Mouse (Mus musculus): ENCODE measurements around the gene Klrg1.

DNA sequence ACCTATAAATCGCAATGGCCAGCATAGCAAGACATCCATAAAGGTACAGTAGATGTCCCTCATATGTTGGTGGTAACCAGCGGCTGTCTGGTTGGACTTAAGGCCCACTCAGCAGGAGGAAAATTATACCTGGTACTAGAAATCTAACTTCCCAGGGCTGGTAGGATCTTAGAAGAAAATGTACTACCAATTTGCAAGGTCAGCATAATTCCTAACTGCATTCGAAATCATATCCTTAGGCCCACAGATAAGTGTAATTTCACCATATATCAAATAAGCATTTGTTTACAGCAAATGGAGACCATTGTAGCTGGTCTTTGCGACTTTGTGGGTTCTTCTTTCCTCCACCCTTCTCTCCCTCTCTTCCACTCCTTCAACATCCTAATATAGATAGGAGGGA, 24.0 kb upstream of the Klrg1 start:
- TF ChIP-seq MYOD1 (IDR thresholded peaks at IDR 0.05; ENCODE audit: control insufficient read depth in 1 of 3, insufficient read length in 2 of 3, low read depth in 2 of 3) (no peak), MAX (IDR thresholded peaks at IDR 0.05; ENCODE audit: low read depth) (no peak), POLR2A (IDR thresholded peaks at IDR 0.05; ENCODE audit: insufficient read length, low read depth) (no peak)
